Mouse (Mus musculus) c-Kit-positive CD71-positive TER-119-negative erythroid progenitor cells, embryonic 14.5 days (primary cell): ENCODE results near the gene Ccni.

Experiments
- DNase-seq: peaks from one replicate; pipeline ENCODE4 v3.0.0-alpha.2; 2013; ENCODE audit warnings: low read depth

The Ccni gene

DNA sequence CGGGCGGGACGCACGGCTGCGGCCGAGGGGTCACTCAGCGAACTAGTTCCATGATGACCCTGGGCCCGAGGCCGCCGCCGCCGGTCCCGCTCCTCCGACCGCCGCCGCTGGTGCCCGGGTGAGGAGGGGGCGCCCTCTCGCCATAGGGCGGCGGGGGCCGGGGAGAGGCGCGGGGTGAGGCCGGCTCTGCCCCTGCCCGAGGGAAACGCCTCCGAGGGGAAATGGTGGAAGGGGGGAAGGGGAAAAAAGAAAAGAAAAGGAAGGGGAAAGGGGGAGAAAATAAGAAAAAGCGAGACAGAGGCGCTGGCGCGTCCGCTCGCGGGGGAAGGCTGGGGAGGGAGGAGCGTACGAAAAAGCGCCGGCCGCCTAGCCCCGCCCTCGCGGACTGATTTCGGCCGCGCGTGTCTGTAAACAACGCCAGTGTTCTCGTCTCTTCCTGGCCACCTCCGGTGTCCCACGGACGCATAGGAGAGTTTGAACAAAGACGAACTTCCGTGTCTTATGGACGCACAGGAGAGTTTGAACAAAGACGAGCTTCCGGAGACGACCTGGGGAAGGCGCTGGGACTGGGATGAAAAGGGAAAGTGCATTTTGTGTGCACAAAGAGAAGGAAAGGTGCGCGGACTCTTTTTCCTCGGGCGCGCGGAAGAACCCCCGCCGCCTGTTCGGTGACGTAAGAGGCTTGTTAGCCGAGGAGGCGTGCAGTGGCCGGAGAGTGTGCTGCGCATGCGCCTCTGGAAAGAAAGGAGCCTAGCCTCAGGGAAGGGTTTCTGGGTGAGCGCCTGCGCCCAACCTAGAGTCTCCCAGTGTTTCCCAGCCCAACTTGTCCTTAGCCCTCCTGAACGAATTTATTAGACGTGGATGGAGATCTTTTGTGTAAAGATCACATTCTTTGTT, at the start of gene Ccni, which contains the start of gene 2010109A12Rik:
Gene Ccni (minus strand): TSS at position 387 of the 897 bp plus-strand sequence.
Gene 2010109A12Rik (plus strand): TSS at position 410 of the 897 bp plus-strand sequence.
- DNase-seq: peak; percentile 86

GRCm38 (mm10) chr5:93255759-93256265, 49.5 kb upstream of the Ccni start:
- DNase-seq: no peak

DNA sequence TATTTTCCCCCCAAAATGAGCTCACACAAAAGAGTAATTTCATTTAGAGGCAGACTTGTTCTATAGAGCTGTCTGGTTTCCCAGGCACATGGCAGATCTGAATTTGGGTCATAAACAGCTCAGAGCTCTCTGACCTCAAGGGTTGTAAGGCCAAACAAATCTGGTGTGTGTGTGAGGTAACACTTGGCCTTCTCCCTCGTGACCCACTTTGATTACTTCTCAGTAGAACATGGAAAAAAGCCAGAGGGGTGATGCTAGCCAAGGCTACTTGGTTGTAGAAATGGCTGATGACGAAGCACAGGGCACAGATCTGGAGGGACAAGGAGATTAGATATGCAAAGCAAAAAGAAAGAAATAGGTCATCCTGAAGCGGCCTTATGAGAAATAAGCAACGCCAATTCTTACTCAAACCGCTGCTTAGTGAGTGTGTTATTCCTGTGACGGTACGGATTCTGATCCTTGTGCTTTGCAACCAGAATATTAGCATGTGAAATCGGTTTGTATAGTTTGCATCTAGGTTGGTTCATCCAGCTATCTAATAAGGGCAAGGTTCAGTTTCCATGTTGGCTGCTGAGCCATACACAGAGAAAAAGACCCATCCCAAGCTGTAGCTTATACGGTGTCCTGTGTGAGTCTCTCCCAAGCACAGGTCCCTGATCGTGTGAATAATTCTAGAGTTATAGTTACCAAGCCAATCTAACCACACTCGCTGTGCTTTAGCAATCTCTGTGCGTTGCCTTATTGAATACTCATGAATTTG, 44.9 kb upstream of the Ccni start:
- no peak for DNase-seq

DNA sequence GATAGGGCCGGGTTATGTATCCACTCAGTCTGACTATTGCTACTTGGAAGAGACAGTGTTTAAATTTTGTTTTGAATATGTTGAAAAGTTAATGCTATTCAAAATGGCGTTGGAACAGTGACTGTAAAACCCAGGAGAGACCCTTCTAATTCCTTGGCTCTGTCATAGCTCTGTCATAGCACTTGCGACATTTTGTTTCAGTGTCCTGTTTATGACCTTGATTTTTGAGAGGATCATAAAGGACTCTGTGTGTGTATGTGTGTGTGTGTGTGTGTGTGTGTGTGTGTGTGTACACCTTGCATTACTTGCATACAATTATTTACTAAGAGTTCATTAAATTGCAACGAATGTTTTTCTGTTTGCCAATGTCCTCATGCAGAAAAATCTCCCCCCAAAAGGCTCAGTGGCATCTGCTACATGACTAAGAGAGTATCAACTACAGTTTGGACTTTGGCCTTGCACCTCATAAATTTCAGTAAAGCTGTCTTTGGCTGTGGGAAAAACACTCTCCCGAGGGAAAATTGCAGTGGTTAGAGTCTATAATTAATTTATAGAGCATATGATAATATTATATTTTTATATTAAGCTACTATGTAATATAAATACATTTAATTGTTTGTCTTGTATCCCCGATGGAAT, 43.8 kb upstream of the Ccni start:
- DNase-seq: no peak

DNA sequence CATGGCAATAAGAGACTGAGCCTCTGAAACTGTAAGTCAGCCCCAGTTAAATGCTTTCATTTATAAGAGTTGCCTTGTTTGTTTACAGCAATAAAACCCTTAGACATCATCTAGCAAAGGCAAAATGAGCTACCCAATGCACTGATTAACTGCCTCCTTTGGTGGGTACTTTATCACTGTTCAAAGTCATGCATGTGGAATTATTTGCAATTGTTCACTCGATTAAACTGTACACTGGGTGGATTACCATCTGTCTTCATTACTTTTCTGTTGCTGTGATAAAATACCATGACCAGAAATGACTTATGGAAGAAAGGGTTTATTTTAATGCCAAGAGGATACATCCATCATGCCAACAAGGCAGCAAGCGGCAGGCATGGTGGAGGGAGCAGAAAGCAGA, 39.0 kb upstream of the Ccni start:
- DNase-seq: no peak

DNA sequence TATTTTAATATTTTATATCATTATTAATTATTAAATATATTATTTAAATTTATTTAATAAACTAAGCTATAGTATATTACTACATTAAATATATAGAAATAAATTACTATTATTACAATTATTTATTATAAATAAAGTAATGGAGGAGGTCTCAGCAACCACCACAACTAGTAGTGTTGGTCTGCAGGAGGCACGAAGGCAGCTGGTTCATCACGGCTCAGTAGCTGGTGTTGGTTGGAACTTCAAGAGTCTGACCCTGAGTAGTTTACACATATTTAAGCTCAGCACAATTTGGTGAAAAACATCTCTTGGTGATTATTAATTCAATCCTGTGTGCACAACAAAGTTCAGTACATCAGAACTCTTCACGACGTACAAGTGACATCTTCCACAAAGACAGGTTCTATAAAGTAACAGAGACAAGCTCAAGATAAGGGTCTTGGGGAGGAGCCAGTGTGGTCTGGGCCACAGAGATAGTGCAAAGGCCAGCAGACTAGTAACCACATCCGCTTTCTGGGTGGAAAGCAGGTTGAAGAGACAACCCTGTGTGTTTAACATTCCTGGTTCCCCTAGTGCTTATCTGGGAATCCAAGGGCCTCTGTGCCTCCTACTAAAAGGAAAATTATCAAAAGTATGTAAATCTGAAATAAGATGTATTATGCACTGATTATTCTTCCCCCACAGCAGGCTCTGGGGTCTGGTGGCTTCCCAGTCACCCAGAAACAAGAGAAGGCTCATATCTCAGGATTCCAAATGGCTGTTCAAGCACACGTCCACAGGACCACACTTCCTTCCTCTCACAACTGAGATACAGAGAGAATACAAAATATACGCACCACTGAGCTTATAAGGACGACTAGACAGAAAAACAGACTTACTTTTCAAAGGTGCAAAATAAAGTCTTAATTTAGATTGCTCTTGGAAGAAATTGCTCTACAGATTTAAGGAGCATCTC, 33.6 kb upstream of the Ccni start:
- peak; percentile 85 for DNase-seq

GRCm38 (mm10) chr5:93236541-93236940, 30.2 kb upstream of the Ccni start:
- DNase-seq: no peak

- DNase-seq: no peak
Observed at GRCm38 (mm10) chr5:93235888-93236287, 29.6 kb upstream of the Ccni start.

DNA sequence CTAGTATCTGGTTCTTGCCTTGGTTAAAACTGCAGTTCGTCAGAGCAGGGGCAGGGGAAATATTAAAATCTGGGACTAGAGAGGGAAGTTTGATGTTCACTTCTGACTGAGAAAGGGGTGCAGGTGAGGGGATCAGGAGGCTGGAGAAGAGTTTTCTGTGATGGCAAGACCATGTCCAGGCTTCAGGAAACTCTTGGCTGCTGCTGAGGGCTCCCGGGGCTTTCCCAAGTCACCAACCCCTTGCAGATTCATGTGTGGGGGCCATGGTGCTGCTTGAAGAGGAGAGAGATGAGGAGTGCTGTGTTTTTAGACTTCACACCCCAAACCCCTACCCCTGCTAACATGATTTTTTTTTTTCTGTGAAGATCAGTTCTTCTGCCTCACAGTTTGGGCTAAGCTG, 28.3 kb upstream of the Ccni start:
- no peak for DNase-seq

DNA sequence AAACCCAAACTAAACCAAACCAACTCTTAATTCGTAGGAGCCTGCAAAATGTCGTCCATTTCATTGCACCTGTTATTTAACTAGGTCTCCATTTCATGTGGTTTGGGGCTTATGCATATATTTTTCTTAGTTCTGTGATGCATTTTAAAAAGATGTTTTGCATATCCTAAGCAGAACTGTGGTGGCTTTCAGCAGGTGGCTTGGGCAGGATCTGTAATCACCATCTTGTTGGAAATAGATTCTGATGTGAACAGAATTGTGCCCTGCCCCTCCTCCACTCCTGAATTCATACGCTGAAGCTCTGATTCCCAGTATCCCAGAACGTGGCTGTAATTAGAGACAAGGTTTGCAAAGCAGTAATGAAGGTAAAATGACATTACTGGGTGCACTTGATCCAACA, 27.8 kb upstream of the Ccni start:
- no peak for DNase-seq

DNA sequence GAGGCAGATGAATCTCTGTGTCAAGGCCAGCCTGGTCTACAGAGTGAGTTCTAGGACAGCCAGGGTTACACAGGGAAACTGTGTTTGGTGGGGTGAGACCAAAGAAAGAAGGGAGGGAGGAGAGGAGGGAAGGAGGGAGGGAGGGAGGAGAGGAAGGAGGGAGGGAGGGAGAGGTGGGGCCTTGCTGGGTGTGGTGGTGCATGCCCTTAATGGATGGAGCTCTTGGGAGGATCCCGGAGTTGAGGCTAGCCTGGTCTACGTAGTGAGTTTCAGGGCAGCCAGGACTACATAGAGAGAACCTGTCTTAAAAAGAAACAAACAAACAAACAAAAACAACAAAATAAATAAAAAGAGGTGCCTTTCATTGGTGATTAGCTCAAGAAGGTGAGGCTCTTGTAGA, 26.5 kb upstream of the Ccni start:
- no peak for DNase-seq

GRCm38 (mm10) chr5:93231721-93232120, 25.4 kb upstream of the Ccni start:
- DNase-seq: no peak

GRCm38 (mm10) chr5:93229527-93229926, 23.2 kb upstream of the Ccni start:
- no peak for DNase-seq

DNA sequence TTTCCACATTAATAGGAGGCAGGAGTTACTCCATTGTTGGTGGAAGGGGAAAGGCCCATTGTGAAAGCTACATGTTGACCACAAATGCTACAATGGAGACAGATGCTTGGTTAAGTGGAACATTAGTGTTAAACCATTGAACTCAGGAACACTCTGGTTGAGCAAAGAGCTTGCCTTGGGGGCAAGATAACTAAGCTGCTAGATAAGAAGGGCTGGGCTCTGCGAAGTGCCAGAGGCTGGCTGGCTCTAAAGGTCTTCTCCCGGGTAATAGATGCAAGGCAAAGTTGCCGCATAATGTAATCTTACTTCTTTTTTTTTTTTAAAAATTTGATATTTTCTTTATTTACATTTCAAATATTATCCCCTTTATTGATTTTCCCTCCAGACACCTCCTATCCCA, 20.9 kb upstream of the Ccni start:
- DNase-seq: peak; percentile 19

GRCm38 (mm10) chr5:93224549-93224948, 18.3 kb upstream of the Ccni start:
- no peak for DNase-seq

DNA sequence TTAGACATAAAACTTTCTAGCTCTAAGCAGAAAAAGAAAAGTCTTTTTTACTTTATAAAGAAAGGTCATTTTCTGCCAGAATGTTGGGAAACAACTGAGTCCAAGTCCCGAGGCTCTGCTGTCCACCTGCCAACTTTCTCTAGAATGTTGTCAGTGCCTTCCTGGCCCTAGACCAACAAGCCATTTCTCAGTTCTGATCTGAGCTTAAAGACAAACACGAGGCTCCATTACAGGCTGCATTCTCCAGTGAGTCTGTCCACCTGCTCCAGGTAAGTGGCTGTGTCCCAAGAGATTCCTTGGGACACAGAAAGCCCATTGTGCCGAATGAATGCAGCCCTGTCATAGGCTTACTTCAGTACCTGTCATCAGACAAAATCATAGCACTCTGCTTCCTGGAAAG, 15.4 kb upstream of the Ccni start:
- no peak for DNase-seq

DNA sequence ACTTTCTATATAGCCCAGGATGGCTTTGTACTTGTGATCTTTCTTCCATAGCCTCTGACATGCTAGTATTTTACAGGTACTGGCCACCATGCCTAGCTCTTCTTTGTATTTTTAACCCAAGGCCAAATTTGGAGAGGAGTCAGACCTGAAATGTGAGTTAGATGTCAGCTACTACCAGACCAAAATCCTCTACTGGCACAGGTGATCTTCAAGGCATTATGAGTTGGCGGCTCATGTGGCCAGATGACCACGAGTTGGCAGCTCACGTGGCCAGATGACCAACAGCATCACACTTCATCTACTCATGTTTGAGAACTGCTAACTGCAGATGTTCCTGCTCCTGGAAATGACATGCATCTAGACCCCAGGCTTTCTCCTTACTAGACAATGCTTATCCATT, 12.1 kb upstream of the Ccni start:
- DNase-seq: no peak

DNA sequence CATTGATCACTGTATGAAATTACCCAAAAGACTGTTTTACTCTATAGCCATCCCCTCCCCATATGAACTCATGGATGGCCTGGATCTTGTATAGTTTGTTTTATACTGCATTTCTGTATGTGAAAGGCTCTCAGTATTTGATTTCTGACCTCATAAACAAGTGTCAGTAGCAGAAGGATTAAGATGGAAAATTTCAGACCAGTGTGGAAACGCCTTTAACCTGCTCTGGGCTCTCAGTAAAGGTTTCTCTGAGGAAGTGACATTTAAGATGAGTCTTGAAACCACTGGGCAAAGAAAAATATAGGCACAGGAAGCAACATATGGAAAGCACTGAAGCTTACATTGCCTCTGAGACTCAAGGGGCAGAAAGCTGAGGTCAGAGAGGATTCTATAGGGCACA, 1.3 kb upstream of the Ccni start:
- no peak for DNase-seq

GRCm38 (mm10) chr5:93207006-93207348, 682 bp upstream of the Ccni start:
- DNase-seq: no peak

GRCm38 (mm10) chr5:93205371-93206108, 755 bp downstream of the Ccni start:
- peak; percentile 34 for DNase-seq

GRCm38 (mm10) chr5:93201181-93201580, 5.1 kb downstream of the Ccni start:
- no peak for DNase-seq
